Mouse (Mus musculus) heart, postnatal 0 days (tissue): ENCODE data around the gene Sh2d3c. TPM values are rescaled to one million over a fixed set of nuclear protein-coding genes. Genes with fewer than 3 reads are reported as not detected.

ENCODE experiments used
- ATAC-seq: fragments of 200-750 bp; cut with Nextera tagmentation; 2 replicates; pipeline ENCODE4 v1.8.0; 2017; ENCODE audit warnings: low read depth, moderate number of reproducible peaks, moderate library complexity; ENCODE audit not compliant: insufficient read depth
- DNase-seq: peaks from one replicate; pipeline ENCODE4 v3.0.0-alpha.2; 2016; ENCODE audit warnings: low spot score
- H3K27ac ChIP-seq: fragments of 300-500 bp; sonication (generic); 2 replicates; pipeline ENCODE4 v1.5.1; 2014; ENCODE audit warnings: low read depth, mild to moderate bottlenecking
- H3K27me3 ChIP-seq: fragments of 300-500 bp; sonication (generic); 2 replicates; pipeline ENCODE4 v1.6.1; 2014; ENCODE audit warnings: low read length, mixed read lengths; ENCODE audit not compliant: control insufficient read depth, insufficient read depth
- H3K36me3 ChIP-seq: fragments of 300-500 bp; sonication (generic); replicated peaks from 2 replicates; pipeline ENCODE4 v1.6.1; 2014; ENCODE audit warnings: low read length, mixed read lengths; ENCODE audit not compliant: control insufficient read depth, insufficient read depth
- H3K4me1 ChIP-seq: fragments of 300-500 bp; sonication (generic); 2 replicates; pipeline ENCODE4 v1.6.1; 2014; ENCODE audit warnings: antibody characterized with exemption; ENCODE audit not compliant: control insufficient read depth, insufficient read depth
- H3K4me2 ChIP-seq: fragments of 300-500 bp; sonication (generic); 2 replicates; pipeline ENCODE4 v1.6.1; 2014; ENCODE audit warnings: low read depth, mild to moderate bottlenecking, low read length, moderate library complexity
- H3K4me3 ChIP-seq: fragments of 300-500 bp; sonication (generic); 2 replicates; pipeline ENCODE4 v1.5.1; 2014; ENCODE audit warnings: low read depth, low read length
- H3K9ac ChIP-seq: fragments of 300-500 bp; sonication (generic); replicated peaks from 2 replicates; pipeline ENCODE4 v1.6.1; 2014; ENCODE audit warnings: low read depth, low read length, mixed read lengths
- H3K9me3 ChIP-seq: fragments of 300-500 bp; sonication (generic); replicated peaks from 2 replicates; pipeline ENCODE4 v1.6.1; 2016; ENCODE audit warnings: low read length; ENCODE audit not compliant: control insufficient read depth
- CTCF ChIP-seq: IDR thresholded peaks from 2 replicates; pipeline ENCODE4 v1.5.1; 2016; ENCODE audit warnings: antibody characterized with exemption, control low read depth, low read depth
- EP300 ChIP-seq: IDR thresholded peaks from 2 replicates; pipeline ENCODE4 v1.6.1; 2016; ENCODE audit warnings: antibody characterized with exemption, low read depth
- WGBS: fragments of 180-500 bp; shearing (Covaris S2); extraction: QIAGEN DNeasy Blood & Tissue Kit; methylation state at CpG from one replicate; pipeline ENCODE4 v1.1.7; 2014; 5-methylcytosine and 5-hydroxymethylcytosine counted together
- polyA plus RNA-seq: library from polyadenylated mRNA; unstranded; fragments of >200 nt; fragmentation: Nextera tagmentation; extraction: Ambion mirVana; gene quantifications from 2 replicates; pipeline ENCODE4 v1.2.1, GENCODE M21; 2015
- total RNA-seq: library from RNA; depleted of rRNA; stranded (reverse); fragments of >200 nt; gene quantifications from 2 replicates; pipeline ENCODE4 v1.2.3, GENCODE M21; 2014; ENCODE audit warnings: low replicate concordance

Sh2d3c gene
- total and polyA plus RNA-seq, 2 experiments from 2014 or later, result 17.0 to 24.2 TPM

DNA sequence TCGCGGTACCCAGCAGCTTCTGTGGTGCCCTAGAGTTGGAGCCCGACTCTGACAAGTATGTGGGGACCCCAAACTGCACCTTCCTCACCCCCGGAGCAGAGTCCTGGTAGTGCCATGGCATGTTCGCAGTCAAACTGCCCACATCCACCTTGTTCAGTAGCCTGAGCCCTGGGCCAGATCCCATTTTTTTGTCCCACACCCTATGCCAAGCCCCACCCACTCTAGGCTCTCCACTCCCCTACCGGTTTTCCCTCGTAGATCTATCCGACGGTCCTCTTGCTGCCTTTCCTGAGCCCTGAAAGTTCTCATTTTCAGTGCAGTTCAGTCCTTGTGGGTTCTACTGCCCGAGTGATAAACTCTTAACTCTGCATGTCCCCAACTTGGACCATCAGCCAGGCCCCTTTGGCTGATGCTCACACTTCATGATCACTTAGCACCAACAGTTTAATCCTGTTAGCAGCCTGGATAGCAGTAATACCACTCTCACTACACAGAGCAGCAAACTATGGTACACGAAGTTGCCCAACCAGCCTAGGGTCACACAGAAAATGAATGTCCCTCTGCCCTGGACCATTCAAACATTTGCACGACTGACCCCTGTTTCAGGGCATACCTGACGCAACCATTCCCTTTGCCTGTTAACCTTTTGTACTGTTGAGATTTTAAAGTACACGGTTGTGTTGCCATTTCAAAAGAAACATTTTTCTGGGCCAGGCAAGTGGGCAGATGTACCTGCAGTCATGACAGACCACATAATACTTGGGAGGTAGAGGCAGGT is 19.7 kb upstream of the Sh2d3c start:
- ATAC-seq (no peak), DNase-seq (no peak)
- Histone ChIP-seq H3K9me3 (no peaks in the 10 kb centered on the region), H3K9ac (no peak overlapping the region), H3K36me3 (peaks cover 33% of the 10 kb centered on the region), H3K27me3 (no peaks in the 10 kb centered on the region), H3K4me1 (no peaks in the 10 kb centered on the region), H3K27ac (no peak overlapping the region), H3K4me3 (no peak overlapping the region), H3K4me2 (no peak overlapping the region)
- 76% methylated on average over 14 of the region's 14 CpGs for WGBS
- TF ChIP-seq EP300, result no peak
- TF ChIP-seq CTCF, result no peak

DNA sequence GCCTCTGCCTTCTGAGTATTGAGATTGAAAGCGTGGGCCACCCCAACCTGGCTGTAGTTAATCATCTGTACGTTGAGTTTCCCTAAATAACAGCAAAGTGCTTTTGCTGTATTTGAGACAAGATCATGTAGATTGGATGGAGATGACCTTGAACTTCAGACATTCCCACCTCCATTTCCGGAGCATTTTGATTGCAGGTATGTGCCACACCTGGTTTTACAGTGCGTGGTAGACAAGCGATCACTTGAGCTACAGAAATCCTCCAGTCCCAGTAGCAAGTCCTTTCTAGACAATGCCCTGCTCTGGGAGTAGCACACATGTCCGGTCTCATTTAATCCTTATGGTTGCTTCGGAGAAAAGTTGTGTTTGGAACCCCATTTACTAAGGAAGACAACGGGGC is 17.8 kb upstream of the Sh2d3c start:
- no peak for TF ChIP-seq EP300
- TF ChIP-seq CTCF, result no peak
- Histone ChIP-seq H3K4me1 (no peaks in the 10 kb centered on the region), H3K4me3 (no peak overlapping the region), H3K27me3 (no peaks in the 10 kb centered on the region), H3K9ac (no peak overlapping the region), H3K9me3 (no peaks in the 10 kb centered on the region), H3K4me2 (no peak overlapping the region), H3K27ac (no peak overlapping the region), H3K36me3 (peaks cover 52% of the 10 kb centered on the region)
- 89% methylated on average over 8 of the region's 8 CpGs for WGBS
- DNase-seq (no peak), ATAC-seq (no peak)

DNA sequence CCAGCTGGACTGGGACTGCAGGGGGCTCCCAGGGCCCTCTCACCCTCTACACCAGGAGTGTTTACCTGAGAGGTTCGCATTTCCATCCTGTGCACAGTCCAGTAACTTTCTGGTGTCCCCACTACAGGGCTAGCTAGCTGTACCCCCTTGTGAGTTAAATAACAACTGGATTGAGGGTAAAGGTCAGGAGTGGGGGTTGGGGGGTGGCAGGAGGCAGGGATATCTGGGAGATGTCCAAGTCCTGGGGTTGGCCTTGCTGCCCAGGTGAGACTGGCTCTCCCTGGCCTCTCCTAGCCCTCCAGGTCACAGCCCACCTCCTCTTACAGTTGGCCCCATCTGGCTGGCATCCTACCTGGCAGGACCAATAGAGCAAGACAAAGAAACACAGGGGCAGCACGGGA is 16.8 kb upstream of the Sh2d3c start, which contains the start of gene Fpgs:
Gene Fpgs (minus strand): TSS at position 125 of the 401 bp plus-strand sequence.
- Histone ChIP-seq H3K4me2 (no peak within 1 kb of the TSS), H3K27me3 (no peaks in the 10 kb centered on the region), H3K27ac (no peak within 1 kb of the TSS), H3K36me3 (peaks cover 61% of the 10 kb centered on the region), H3K9ac (no peak within 1 kb of the TSS), H3K9me3 (no peaks in the 10 kb centered on the region), H3K4me3 (no peak within 1 kb of the TSS), H3K4me1 (no peaks in the 10 kb centered on the region)
- DNase-seq (no peak), ATAC-seq (no peak)
- 77% methylated on average over 2 of the region's 2 CpGs for WGBS
- TF ChIP-seq EP300, result no peak
- TF ChIP-seq CTCF, result no peak

DNA sequence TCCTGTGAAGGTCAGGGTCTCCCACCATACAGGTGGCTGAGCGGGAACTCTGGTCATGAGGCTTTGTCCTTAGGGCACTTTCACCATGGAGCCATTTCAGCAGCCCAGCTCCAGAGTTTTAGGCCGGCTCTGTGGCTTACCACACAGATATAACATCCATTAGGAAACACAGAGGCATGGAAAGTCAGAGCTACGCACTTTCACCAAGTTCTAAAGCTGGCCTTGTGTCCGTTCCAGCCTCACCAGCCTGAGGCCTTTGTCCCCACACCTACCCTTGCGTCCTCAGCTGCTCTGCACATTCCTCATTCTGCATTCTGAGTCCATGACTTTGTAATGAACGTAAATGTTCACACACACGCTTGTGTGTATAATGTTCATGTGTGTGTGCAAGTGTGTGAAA is 15.8 kb upstream of the Sh2d3c start:
- Histone ChIP-seq H3K4me2 (no peak overlapping the region), H3K27ac (no peak overlapping the region), H3K9ac (no peak overlapping the region), H3K4me3 (no peak overlapping the region), H3K9me3 (no peaks in the 10 kb centered on the region), H3K27me3 (no peaks in the 10 kb centered on the region), H3K36me3 (peaks cover 71% of the 10 kb centered on the region), H3K4me1 (no peaks in the 10 kb centered on the region)
- WGBS, result 86% methylated on average over 7 of the region's 7 CpGs
- TF ChIP-seq CTCF, result no peak
- no peak for TF ChIP-seq EP300
- DNase-seq (no peak), ATAC-seq (no peak)

DNA sequence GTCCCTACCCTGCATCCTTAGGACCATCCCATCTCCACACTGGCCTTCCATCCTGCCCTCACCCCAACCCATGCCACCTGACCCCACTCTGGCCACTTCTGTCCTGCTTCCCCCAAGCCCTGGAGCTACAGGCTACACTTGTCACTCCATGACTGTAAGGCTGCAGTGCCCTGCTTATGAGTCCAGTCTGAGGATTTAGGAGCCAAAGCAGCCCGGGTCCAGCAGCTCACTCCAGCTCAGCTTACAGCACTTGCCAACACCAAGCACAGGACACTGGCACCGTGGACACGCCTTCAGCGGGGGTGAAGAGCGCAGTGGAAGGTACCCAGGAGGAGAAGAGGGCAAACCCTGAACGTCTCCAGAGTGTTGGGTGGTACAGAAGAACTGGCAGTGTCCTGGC is 13.9 kb upstream of the Sh2d3c start:
- Histone ChIP-seq H3K27ac (no peak overlapping the region), H3K36me3 (peaks cover 81% of the 10 kb centered on the region), H3K9ac (no peak overlapping the region), H3K4me2 (no peak overlapping the region), H3K4me1 (peaks cover 9% of the 10 kb centered on the region), H3K4me3 (no peak overlapping the region), H3K27me3 (no peaks in the 10 kb centered on the region), H3K9me3 (no peaks in the 10 kb centered on the region)
- ATAC-seq (no peak), DNase-seq (no peak)
- TF ChIP-seq CTCF, result no peak
- WGBS, result 89% methylated on average over 6 of the region's 6 CpGs

DNA sequence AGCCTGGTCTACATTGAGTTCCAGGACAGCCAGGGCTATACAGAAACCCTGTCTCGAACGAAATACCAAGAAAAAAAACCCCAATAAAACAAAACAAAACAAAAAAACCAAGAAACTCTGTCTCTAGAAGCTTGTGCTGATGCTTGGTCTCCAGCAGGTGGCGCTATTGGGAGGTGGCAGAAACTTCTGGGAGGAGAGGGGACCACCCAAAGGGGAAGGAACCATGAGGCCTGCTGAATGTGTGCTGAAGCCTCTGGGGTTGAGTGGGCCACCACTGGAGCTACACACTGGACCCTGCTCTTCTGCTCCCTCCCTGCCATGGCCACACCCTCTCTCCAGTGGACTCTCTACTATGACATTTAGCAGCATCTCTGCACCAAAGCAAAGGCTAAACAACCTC is 12.2 kb upstream of the Sh2d3c start:
- DNase-seq (peak; percentile 53), ATAC-seq (no peak)
- Histone ChIP-seq H3K27ac (no peak overlapping the region), H3K4me1 (peaks cover 9% of the 10 kb centered on the region), H3K4me3 (no peak overlapping the region), H3K36me3 (peaks cover 73% of the 10 kb centered on the region), H3K9me3 (no peaks in the 10 kb centered on the region), H3K27me3 (no peaks in the 10 kb centered on the region), H3K9ac (no peak overlapping the region), H3K4me2 (no peak overlapping the region)
- TF ChIP-seq EP300 (no peak), CTCF (peak; percentile 81)
- WGBS, result 41% methylated on average over 3 of the region's 3 CpGs
